Mouse (Mus musculus): Measurements from ENCODE around the gene Fam83f. TPM values are rescaled to one million over a fixed set of nuclear protein-coding genes. Genes with fewer than 3 reads are reported as not detected.

Fam83f gene
- polyA plus RNA-seq, 1 experiment from 2014 or later: 0.52 TPM

DNA sequence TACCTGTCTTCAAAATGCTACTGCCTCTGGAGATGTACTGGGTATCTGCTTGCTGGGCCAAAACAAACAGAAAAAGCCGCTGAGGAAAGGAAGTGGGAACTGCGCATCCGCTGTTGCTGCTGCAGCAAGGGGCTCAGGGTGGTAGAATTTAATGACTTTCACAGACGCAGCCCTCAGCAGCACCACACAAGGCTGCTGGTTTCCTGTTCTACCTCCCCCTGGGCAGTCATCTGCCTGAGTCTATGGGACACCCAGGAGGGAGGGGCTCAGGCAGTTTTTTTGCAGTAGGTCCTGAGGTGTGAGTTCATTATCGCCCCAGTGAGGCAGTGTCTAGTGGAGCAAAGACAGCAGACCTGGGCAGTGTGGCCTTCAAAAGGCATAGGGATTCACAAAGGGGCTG, 25.9 kb downstream of the Fam83f start:
- Histone ChIP-seq H3K4me2 (no peak overlapping the region), H3K4me1 (peaks cover 26% of the 10 kb centered on the region), H3K9ac (no peak overlapping the region), H3K4me3 (no peak overlapping the region), H3K36me3 (replicated peaks) (no peaks in the 10 kb centered on the region), H3K27ac (no peak overlapping the region), H3K9me3 (no peaks in the 10 kb centered on the region), H3K27me3 (replicated peaks) (peaks cover 2% of the 10 kb centered on the region; the same call in 1 of the 2 replicates)
- WGBS: 57% methylated on average over 5 of the region's 5 CpGs
- ATAC-seq (replicated peaks): no peak

DNA sequence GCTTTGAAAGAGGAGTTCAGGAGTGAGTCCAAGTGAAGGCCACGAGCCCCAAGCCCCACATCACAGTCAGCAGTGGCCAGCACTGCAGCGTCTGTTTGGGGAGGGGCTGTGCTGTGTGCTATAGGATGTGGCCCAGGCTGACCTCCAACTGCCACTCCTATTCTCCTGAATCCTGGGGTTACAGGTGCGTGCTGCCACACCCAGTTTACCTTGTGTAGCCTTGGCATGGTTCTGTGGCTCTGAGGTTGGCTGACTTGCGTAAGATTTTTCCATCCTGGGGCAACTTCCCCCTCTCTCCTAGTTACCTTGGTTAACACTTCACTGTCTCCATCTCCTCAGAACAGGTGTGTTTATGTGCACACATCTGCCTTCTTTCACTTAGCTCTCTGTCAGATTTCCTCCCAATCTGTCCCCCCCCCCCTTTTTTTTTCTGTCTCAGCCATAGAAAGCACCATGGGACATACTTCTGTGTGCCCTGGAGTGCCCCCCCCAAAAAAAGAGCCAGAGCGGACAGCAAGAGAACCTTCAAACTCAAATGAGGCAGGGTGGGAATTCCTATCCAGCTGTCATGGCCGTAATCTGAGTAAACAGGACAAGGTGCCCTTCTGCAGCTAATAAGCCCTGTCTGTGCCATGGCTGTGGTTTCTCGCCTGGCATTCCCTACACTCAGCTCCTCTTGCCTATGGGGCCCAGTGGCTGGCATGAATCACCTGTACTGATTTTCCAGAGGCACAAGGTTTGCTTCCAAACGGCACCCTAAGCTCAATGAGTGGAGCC, 30.0 kb downstream of the Fam83f start:
- Histone ChIP-seq H3K4me1 (peaks cover 14% of the 10 kb centered on the region), H3K27me3 (replicated peaks) (peaks cover 2% of the 10 kb centered on the region; the same call in 1 of the 2 replicates), H3K27ac (no peak overlapping the region), H3K36me3 (replicated peaks) (no peaks in the 10 kb centered on the region), H3K4me3 (no peak overlapping the region), H3K9me3 (no peaks in the 10 kb centered on the region), H3K9ac (no peak overlapping the region), H3K4me2 (no peak overlapping the region)
- no peak for ATAC-seq (replicated peaks)
- 74% methylated on average over 8 of the region's 8 CpGs for WGBS

DNA sequence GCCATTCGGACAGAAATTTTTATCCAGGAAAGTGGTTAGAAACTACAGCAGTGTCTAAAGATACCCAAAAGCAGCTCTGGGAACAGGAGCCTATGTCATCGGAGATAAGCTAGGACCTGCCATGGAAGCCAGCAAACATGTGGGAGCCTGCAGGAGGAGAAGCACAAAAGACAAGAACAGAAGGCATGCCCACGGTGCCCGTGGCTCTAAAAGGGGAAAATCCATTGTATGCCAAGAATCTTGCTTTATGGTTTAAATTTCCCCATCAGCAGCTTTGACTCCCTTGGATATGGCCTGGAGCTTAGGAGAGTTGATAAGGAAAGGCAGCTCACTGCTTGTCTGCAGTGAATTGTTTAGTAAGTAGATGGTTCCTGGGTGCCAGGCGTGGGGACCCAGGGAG, 31.3 kb downstream of the Fam83f start:
- peaks cover 2% of the 10 kb centered on the region; the same call in 1 of the 2 replicates for H3K27me3 ChIP-seq (replicated peaks)
- no peak for ATAC-seq (replicated peaks)
- no peak overlapping the region for H3K4me3 ChIP-seq
- H3K4me1 ChIP-seq: peaks cover 17% of the 10 kb centered on the region
- WGBS: 86% methylated on average over 5 of the region's 5 CpGs
- H3K9ac ChIP-seq: no peak overlapping the region
- H3K9me3 ChIP-seq: no peaks in the 10 kb centered on the region
- no peak overlapping the region for H3K4me2 ChIP-seq
- no peak overlapping the region for H3K27ac ChIP-seq
- no peaks in the 10 kb centered on the region for H3K36me3 ChIP-seq (replicated peaks)

DNA sequence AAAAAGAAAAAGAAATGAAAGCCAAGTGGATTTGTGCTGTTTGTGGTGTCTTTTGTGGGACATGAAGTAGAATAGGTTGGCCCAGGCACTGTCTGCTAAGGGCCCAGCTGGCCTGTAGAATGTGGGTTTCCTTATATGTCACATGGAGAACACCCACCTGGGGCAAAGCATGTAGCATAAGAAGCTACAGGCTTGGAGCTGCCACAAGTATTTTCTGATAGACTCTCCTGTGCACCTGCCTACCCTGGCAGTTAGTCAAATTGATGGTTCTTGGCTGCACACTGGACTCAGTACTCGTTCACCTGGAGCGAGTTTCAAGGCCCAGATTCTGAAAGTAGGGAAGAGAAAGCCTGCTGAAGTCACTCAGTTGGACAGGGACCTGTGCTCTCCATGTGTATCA, 31.8 kb downstream of the Fam83f start:
- H3K9me3 ChIP-seq: no peaks in the 10 kb centered on the region
- H3K27ac ChIP-seq: no peak overlapping the region
- WGBS: 79% methylated on average over 2 of the region's 2 CpGs
- H3K4me3 ChIP-seq: no peak overlapping the region
- H3K27me3 ChIP-seq (replicated peaks): peaks cover 2% of the 10 kb centered on the region; the same call in 1 of the 2 replicates
- H3K4me2 ChIP-seq: no peak overlapping the region
- peaks cover 17% of the 10 kb centered on the region for H3K4me1 ChIP-seq
- no peaks in the 10 kb centered on the region for H3K36me3 ChIP-seq (replicated peaks)
- H3K9ac ChIP-seq: no peak overlapping the region
- ATAC-seq (replicated peaks): no peak

DNA sequence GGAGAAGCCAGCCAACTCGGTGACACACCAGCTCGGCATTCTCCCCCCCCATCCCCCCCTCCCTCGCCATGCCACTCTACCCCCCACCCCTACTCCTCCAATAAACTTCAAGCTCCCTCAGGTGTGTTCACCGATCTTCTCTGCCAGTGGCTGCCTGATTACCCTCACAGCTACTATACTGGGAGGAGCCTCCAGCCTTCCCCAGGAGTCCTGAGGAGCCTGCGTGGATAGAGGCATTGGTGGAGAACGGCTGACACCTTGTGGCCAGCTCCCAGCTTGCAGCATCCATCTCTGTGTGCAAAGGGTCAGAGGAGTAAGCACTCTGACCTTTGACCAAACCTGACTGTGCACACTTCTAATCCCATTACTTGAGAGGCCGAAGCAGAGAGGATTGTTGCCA, 32.6 kb downstream of the Fam83f start:
- no peak overlapping the region for H3K27ac ChIP-seq
- H3K4me3 ChIP-seq: no peak overlapping the region
- no peaks in the 10 kb centered on the region for H3K36me3 ChIP-seq (replicated peaks)
- WGBS: 2% methylated on average over 7 of the region's 7 CpGs
- peak; percentile 87 for ATAC-seq (replicated peaks)
- no peak overlapping the region for H3K9ac ChIP-seq
- H3K4me1 ChIP-seq: peaks cover 17% of the 10 kb centered on the region
- no peaks in the 10 kb centered on the region for H3K9me3 ChIP-seq
- peak overlapping the region; percentile 39 for H3K4me2 ChIP-seq
- peaks cover 2% of the 10 kb centered on the region; the same call in 1 of the 2 replicates for H3K27me3 ChIP-seq (replicated peaks)

DNA sequence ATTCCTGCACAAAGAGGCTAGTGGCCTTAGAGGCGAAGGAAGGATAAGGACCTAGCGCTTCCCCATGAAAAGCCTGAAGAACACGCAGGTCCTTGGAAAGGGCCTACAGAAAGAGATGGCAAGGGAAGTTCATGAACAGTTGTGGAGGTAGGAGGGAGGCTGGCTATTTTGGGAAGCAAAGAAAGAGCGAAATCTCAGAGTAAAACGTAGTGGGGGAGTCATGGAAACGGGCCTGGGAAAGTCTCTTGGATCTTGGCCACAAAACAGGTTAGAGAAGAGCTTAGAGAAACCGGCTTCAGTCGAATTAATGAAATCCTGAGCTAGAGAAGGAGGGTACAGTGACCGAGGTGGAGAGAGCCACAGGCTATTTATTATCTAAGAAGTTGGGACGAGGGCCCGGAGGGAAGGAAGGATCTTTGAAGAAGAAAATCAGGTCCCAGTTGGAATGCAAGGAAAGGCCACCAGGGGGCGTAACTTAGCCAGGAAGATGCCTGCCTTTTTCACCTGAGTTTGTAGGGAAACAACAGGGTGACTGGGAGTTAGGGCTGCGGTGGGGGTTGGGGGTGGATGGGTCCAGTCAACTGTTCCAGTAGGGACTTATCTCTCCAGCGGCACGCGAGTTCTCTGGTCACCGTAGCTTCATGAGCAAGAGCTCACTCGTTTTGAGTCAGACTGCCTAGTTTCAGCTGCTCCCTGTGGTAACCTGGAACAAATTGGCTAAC, 34.3 kb downstream of the Fam83f start:
- 31% methylated on average over 18 of the region's 18 CpGs for WGBS
- Histone ChIP-seq H3K9ac (peak overlapping the region; percentile 32; the same call in 1 of the 2 replicates), H3K27me3 (replicated peaks) (0 out of 2 replicates have a peak, but pooled peaks cover 2% of the 10 kb centered on the region), H3K9me3 (no peaks in the 10 kb centered on the region), H3K4me2 (peak overlapping the region; percentile 53), H3K27ac (peak overlapping the region; percentile 53), H3K4me3 (peak overlapping the region; percentile 27), H3K4me1 (peaks cover 17% of the 10 kb centered on the region), H3K36me3 (replicated peaks) (no peaks in the 10 kb centered on the region)
- ATAC-seq (replicated peaks): no peak

DNA sequence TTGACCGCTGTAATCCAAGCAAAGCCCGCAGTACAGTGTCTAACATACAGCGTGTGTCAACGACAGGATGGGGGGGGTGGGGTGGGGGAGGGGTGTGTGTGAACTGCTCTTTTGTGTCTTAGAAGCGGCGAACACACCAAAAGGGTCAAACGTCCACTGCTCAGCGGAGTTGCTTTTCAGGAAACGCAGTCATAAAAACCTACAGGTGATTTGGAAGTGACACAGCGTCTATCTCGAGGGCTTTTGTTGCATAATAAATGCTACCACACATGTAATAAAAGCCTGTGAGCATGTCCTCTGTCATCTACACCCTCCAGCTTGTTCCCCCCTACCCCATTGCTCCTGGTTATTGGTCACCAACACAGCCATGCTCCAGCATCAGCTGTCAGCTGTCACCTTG, 34.9 kb downstream of the Fam83f start:
- H3K27me3 ChIP-seq (replicated peaks): no peaks in the 10 kb centered on the region
- H3K9me3 ChIP-seq: no peaks in the 10 kb centered on the region
- peak overlapping the region; percentile 53 for H3K4me2 ChIP-seq
- H3K36me3 ChIP-seq (replicated peaks): no peaks in the 10 kb centered on the region
- H3K4me3 ChIP-seq: peak overlapping the region; percentile 27
- 23% methylated on average over 11 of the region's 11 CpGs for WGBS
- H3K4me1 ChIP-seq: peaks cover 17% of the 10 kb centered on the region
- ATAC-seq (replicated peaks): no peak
- peak overlapping the region; percentile 53 for H3K27ac ChIP-seq
- H3K9ac ChIP-seq: peak overlapping the region; percentile 32; the same call in 1 of the 2 replicates

DNA sequence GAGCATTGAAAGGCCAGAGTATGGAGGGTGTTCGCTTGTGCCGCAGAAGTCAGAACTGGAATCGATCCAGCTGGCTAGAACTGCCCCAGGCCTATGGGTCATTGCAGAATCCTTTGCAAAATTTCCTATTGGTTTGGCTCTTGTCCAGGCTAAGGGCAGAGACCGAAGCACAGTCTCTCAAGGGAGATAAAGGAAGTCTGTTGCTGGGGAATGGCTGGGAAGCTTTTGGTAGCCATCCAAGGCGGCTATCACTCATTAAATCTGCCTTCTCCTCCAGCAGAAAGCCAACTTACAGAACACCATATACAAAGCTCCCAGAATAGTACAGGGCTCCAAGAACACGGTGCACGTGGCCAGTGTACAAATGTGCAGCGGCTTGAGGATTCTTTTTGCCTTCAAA, 35.4 kb downstream of the Fam83f start:
- H3K9me3 ChIP-seq: no peaks in the 10 kb centered on the region
- peaks cover 19% of the 10 kb centered on the region for H3K4me1 ChIP-seq
- ATAC-seq (replicated peaks): no peak
- H3K27me3 ChIP-seq (replicated peaks): no peaks in the 10 kb centered on the region
- H3K9ac ChIP-seq: no peak overlapping the region
- no peak overlapping the region for H3K4me3 ChIP-seq
- peak overlapping the region; percentile 53 for H3K4me2 ChIP-seq
- no peaks in the 10 kb centered on the region for H3K36me3 ChIP-seq (replicated peaks)
- H3K27ac ChIP-seq: peak overlapping the region; percentile 53
- WGBS: 42% methylated on average over 8 of the region's 8 CpGs

DNA sequence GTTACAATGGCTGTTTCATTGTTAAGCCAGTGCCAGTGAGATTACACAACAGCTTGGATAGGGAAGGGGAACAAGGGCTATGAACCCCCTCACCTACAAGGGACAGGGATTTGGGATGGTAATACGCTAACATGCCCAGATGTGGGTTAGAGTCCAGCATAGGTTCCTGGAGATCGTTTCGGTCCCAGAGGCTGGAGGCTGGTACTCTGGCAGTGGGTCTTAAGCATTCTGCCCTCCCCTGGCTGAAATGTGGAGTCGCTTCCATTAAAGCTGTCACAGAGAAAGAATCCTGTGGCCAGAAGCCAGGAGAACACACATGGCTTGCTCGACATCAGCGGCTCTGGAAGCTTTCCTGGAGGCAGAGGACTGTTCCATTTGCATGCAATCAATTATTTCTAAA, 37.9 kb downstream of the Fam83f start:
- no peak overlapping the region for H3K9ac ChIP-seq
- ATAC-seq (replicated peaks): no peak
- H3K4me2 ChIP-seq: no peak overlapping the region
- no peak overlapping the region for H3K4me3 ChIP-seq
- no peaks in the 10 kb centered on the region for H3K36me3 ChIP-seq (replicated peaks)
- 49% methylated on average over 6 of the region's 6 CpGs for WGBS
- no peak overlapping the region for H3K27ac ChIP-seq
- no peaks in the 10 kb centered on the region for H3K27me3 ChIP-seq (replicated peaks)
- H3K4me1 ChIP-seq: peaks cover 26% of the 10 kb centered on the region
- H3K9me3 ChIP-seq: no peaks in the 10 kb centered on the region

DNA sequence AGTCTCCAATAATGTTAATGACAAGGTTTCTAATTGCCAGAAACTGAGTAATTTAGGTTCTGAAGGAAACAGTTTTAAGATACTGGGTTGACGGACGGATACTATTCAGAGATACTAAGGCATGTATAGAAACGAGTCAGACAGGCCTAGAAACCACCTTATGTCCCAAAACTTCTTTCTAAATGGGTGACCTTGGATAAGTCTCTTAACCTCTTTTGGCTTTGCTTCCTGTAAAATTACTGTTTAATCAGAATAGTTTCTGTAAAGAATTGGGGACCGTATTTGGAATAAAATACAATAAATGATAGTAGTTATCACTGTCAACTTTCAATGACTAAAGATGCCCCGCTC, 38.6 kb downstream of the Fam83f start:
- no peak for ATAC-seq (replicated peaks)
- H3K4me1 ChIP-seq: peaks cover 26% of the 10 kb centered on the region
- 13% methylated on average over 5 of the region's 5 CpGs for WGBS
- H3K9ac ChIP-seq: no peak overlapping the region
- peak overlapping the region; percentile 41 for H3K4me2 ChIP-seq
- peak overlapping the region; percentile 99 for H3K27ac ChIP-seq
- H3K4me3 ChIP-seq: peak overlapping the region; percentile 93
- H3K9me3 ChIP-seq: no peaks in the 10 kb centered on the region
- no peaks in the 10 kb centered on the region for H3K36me3 ChIP-seq (replicated peaks)
- H3K27me3 ChIP-seq (replicated peaks): no peaks in the 10 kb centered on the region

DNA sequence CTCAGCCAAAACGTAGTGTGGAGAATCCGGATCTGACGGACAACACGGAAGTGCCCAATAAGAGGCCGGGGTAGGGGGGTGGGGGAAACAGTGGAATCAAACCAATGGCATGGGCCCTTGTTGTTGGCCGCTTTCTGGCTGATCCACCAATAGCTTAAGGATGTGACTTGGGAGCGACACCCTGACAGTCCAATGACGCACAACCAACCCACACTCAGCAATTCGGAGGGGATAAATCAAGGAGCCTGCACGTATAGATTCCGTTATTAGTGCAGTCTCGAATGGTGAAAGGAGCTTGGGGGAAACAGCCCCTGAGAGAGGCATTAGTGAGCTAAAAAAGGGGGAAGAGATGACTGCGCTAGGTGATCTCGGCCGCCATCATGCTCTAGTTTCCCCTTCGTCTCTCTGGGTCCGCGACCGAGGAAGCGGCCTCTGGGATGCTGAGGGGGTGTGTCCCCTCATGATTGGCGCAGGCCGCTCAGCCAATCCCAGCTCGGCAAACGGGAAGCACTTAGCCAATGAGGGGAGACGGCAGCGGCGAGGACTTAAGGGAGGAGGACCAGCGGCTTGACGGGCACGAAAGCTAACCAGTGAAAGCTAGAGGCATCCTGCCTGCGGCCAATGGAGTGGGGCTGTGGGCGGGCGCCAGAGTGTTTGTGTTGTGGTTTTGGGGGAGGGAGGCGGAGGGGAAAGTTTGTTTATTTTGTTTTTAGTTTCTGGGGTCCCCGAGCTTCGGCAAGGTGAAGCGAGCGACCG, 39.1 kb downstream of the Fam83f start, which contains the start of gene Tnrc6b:
Gene Tnrc6b (plus strand): TSS at position 706 of the 756 bp plus-strand sequence.
- H3K4me2 ChIP-seq: peak within 1 kb of the TSS; percentile 85
- 1% methylated on average over 38 of the region's 39 CpGs for WGBS
- peaks cover 24% of the 10 kb centered on the region for H3K4me1 ChIP-seq

More for the DNA sequence above, 39.1 kb downstream of the Fam83f start, which contains the start of gene Tnrc6b:
- peak; percentile 98 for ATAC-seq (replicated peaks)
- Histone ChIP-seq H3K9ac (peak within 1 kb of the TSS; percentile 79), H3K4me3 (peak within 1 kb of the TSS; percentile 93), H3K36me3 (replicated peaks) (no peaks in the 10 kb centered on the region), H3K27me3 (replicated peaks) (no peaks in the 10 kb centered on the region), H3K27ac (peak within 1 kb of the TSS; percentile 99), H3K9me3 (no peaks in the 10 kb centered on the region)
